Mouse (Mus musculus) CH12.LX (cell line): Measurements from ENCODE around the gene Rnf181. TPM values are rescaled to one million over a fixed set of nuclear protein-coding genes. Genes with fewer than 3 reads are reported as not detected.

Source experiments
- DNase-seq: peaks from one replicate; pipeline ENCODE4 v3.0.0-alpha.2; 2013; ENCODE audit errors: extremely low read depth
- H3K27ac ChIP-seq: 2 replicates; pipeline ENCODE4 v1.5.1; 2012; ENCODE audit warnings: low read depth, mild to moderate bottlenecking, control low read depth, moderate library complexity; ENCODE audit not compliant: insufficient read depth
- H3K27me3 ChIP-seq: replicated peaks from 2 replicates; pipeline ENCODE3; 2012; ENCODE audit warnings: inconsistent platforms
- H3K36me3 ChIP-seq, 2 experiments: replicated peaks in 1 of 2; 2 replicates each; pipeline versions ENCODE3 to v1.6.1; 2012; ENCODE audit warnings: inconsistent platforms in 1 of 2, low read length in 1 of 2, mild to moderate bottlenecking in 1 of 2, mixed read lengths in 1 of 2, moderate library complexity in 1 of 2; ENCODE audit not compliant: control insufficient read depth in 1 of 2, insufficient read depth in 1 of 2
- H3K4me1 ChIP-seq, 2 experiments: 2 replicates each; pipeline ENCODE4 v1.6.1; 2012; ENCODE audit warnings: inconsistent platforms in 1 of 2, moderate library complexity in 1 of 2; ENCODE audit not compliant: insufficient read depth in 2 of 2, control insufficient read depth in 1 of 2
- H3K4me2 ChIP-seq: 2 replicates; pipeline ENCODE4 v1.6.1; 2012; ENCODE audit warnings: low read depth, mild to moderate bottlenecking, control low read depth; ENCODE audit not compliant: poor library complexity, insufficient read depth, severe bottlenecking
- H3K4me3 ChIP-seq, 3 experiments: fragments of 150-350 bp in 1 of 3; sonication (generic) in 1 of 3; replicated peaks in 1 of 3; 2 replicates each; pipeline versions ENCODE3 to v1.5.1; 2011 to 2012; ENCODE audit warnings: low read depth in 2 of 3, low read length in 2 of 3, mild to moderate bottlenecking in 2 of 3, moderate library complexity in 2 of 3, control low read depth in 1 of 3, improper control_type of control experiment in 1 of 3, inconsistent platforms in 1 of 3, mixed read lengths in 1 of 3; ENCODE audit not compliant: poor library complexity in 1 of 3
- H3K79me2 ChIP-seq: replicated peaks from 2 replicates; pipeline ENCODE4 v1.6.1; 2012; ENCODE audit warnings: mild to moderate bottlenecking, moderate library complexity; ENCODE audit not compliant: control insufficient read depth, poor library complexity, insufficient read depth, severe bottlenecking; ENCODE audit errors: extremely low read depth
- H3K9ac ChIP-seq: 2 replicates; pipeline ENCODE4 v1.6.1; 2012; ENCODE audit warnings: low read depth, mild to moderate bottlenecking, control low read depth, moderate library complexity; ENCODE audit not compliant: insufficient read depth
- H3K9me3 ChIP-seq: replicated peaks from 2 replicates; pipeline ENCODE3; 2012; ENCODE audit warnings: low read length, inconsistent platforms, mixed read lengths
- BHLHE40 ChIP-seq: IDR thresholded peaks from 2 replicates; pipeline ENCODE4 v1.6.1; 2011; ENCODE audit warnings: mild to moderate bottlenecking, low read depth, low read length, improper control_type of control experiment
- CHD1 ChIP-seq: IDR thresholded peaks from 2 replicates; pipeline ENCODE4 v1.6.1; 2012; ENCODE audit warnings: low read depth, low read length, improper control_type of control experiment, inconsistent platforms
- CHD2 ChIP-seq: IDR thresholded peaks from 2 replicates; pipeline ENCODE4 v1.6.1; 2011; ENCODE audit warnings: low read length, improper control_type of control experiment
- CTCF ChIP-seq, 2 experiments: IDR thresholded peaks in 1 of 2; conservative IDR thresholded peaks in 1 of 2; 2 replicates each; pipeline ENCODE4 v1.5.1; 2011 to 2012; ENCODE audit warnings: low read depth in 2 of 2, low read length in 2 of 2, improper control_type of control experiment in 1 of 2, inconsistent platforms in 1 of 2, mild to moderate bottlenecking in 1 of 2, moderate library complexity in 1 of 2
- E2F4 ChIP-seq: IDR thresholded peaks from 2 replicates; pipeline ENCODE4 v1.6.1; 2011; ENCODE audit warnings: low read depth, low read length, improper control_type of control experiment; ENCODE audit not compliant: insufficient replicate concordance
- ELF1 ChIP-seq: IDR thresholded peaks from 2 replicates; pipeline ENCODE4 v1.6.1; 2014; ENCODE audit warnings: low read depth, mild to moderate bottlenecking, inconsistent platforms, low read length, improper control_type of control experiment
- EP300 ChIP-seq: IDR thresholded peaks from 2 replicates; pipeline ENCODE4 v1.6.1; 2011; ENCODE audit warnings: low read length, improper control_type of control experiment
- ETS1 ChIP-seq: conservative IDR thresholded peaks from 2 replicates; pipeline ENCODE4 v1.6.1; 2012; ENCODE audit warnings: low read depth, mild to moderate bottlenecking, inconsistent platforms, low read length, improper control_type of control experiment, moderate library complexity
- HCFC1 ChIP-seq: IDR thresholded peaks from 2 replicates; pipeline ENCODE4 v1.6.1; 2012; ENCODE audit warnings: low read depth, mild to moderate bottlenecking, inconsistent platforms, low read length, improper control_type of control experiment
- IRF4 ChIP-seq: IDR thresholded peaks from 2 replicates; pipeline ENCODE4 v1.6.1; 2014; ENCODE audit warnings: low read depth, mild to moderate bottlenecking, inconsistent platforms, low read length, improper control_type of control experiment
- JUN ChIP-seq: IDR thresholded peaks from 2 replicates; pipeline ENCODE4 v1.6.1; 2011; ENCODE audit warnings: low read depth, mild to moderate bottlenecking, low read length, improper control_type of control experiment, moderate library complexity; ENCODE audit not compliant: insufficient read depth
- KAT2A ChIP-seq: IDR thresholded peaks from 2 replicates; pipeline ENCODE4 v1.6.1; 2012; ENCODE audit warnings: low read length, improper control_type of control experiment, inconsistent platforms; ENCODE audit not compliant: insufficient replicate concordance
- MAFK ChIP-seq: IDR thresholded peaks from 2 replicates; pipeline ENCODE4 v1.6.1; 2011; ENCODE audit warnings: low read length, improper control_type of control experiment; ENCODE audit not compliant: insufficient replicate concordance
- MAX ChIP-seq: IDR thresholded peaks from 2 replicates; pipeline ENCODE4 v1.6.1; 2011; ENCODE audit warnings: low read length, improper control_type of control experiment
- MEF2A ChIP-seq: IDR thresholded peaks from 2 replicates; pipeline ENCODE4 v1.6.1; 2014; ENCODE audit warnings: low read depth, mild to moderate bottlenecking, inconsistent platforms, low read length, improper control_type of control experiment, borderline replicate concordance
- MXI1 ChIP-seq: IDR thresholded peaks from 2 replicates; pipeline ENCODE4 v1.6.1; 2011; ENCODE audit warnings: mild to moderate bottlenecking, low read depth, low read length, improper control_type of control experiment
- MYC ChIP-seq: IDR thresholded peaks from 2 replicates; pipeline ENCODE4 v1.6.1; 2011; ENCODE audit warnings: low read depth, mild to moderate bottlenecking, improper control_type of control experiment, low read length
- NELFE ChIP-seq: IDR thresholded peaks from 2 replicates; pipeline ENCODE4 v1.6.1; 2011; ENCODE audit warnings: low read depth, low read length, improper control_type of control experiment
- NRF1 ChIP-seq: IDR thresholded peaks from 2 replicates; pipeline ENCODE4 v1.6.1; 2014; ENCODE audit warnings: low read depth, mild to moderate bottlenecking, inconsistent platforms, low read length, improper control_type of control experiment, moderate library complexity
- PAX5 ChIP-seq: IDR thresholded peaks from 2 replicates; pipeline ENCODE4 v1.6.1; 2012; ENCODE audit warnings: low read length, inconsistent platforms, mixed read lengths
- POLR2A ChIP-seq: IDR thresholded peaks from 2 replicates; pipeline ENCODE4 v1.6.1; 2011; ENCODE audit warnings: low read depth, mild to moderate bottlenecking, improper control_type of control experiment, low read length
- POLR2AphosphoS2 ChIP-seq: IDR thresholded peaks from 2 replicates; pipeline ENCODE4 v1.6.1; 2011; ENCODE audit warnings: low read depth, low read length, improper control_type of control experiment
- SIN3A ChIP-seq: IDR thresholded peaks from 2 replicates; pipeline ENCODE4 v1.6.1; 2012; ENCODE audit warnings: low read length, improper control_type of control experiment, inconsistent platforms
- SMC3 ChIP-seq: IDR thresholded peaks from 2 replicates; pipeline ENCODE4 v1.6.1; 2011; ENCODE audit warnings: low read depth, low read length, improper control_type of control experiment
- TBP ChIP-seq: conservative IDR thresholded peaks from 2 replicates; pipeline ENCODE4 v1.6.1; 2011; ENCODE audit warnings: low read depth, low read length, improper control_type of control experiment
- UBTF ChIP-seq: IDR thresholded peaks from 2 replicates; pipeline ENCODE4 v1.6.1; 2012; ENCODE audit warnings: low read depth, mild to moderate bottlenecking, inconsistent platforms, low read length, improper control_type of control experiment, moderate library complexity
- USF1 ChIP-seq: IDR thresholded peaks from 2 replicates; pipeline ENCODE4 v1.6.1; 2014; ENCODE audit warnings: low read depth, mild to moderate bottlenecking, inconsistent platforms, low read length, improper control_type of control experiment
- USF2 ChIP-seq: conservative IDR thresholded peaks from 2 replicates; pipeline ENCODE4 v1.6.1; 2011; ENCODE audit warnings: low read depth, low read length, improper control_type of control experiment
- ZKSCAN1 ChIP-seq: IDR thresholded peaks from 2 replicates; pipeline ENCODE4 v1.6.1; 2012; ENCODE audit warnings: low read depth, inconsistent platforms, low read length, improper control_type of control experiment, borderline replicate concordance
- ZMIZ1 ChIP-seq: IDR thresholded peaks from 2 replicates; pipeline ENCODE4 v1.6.1; 2012; ENCODE audit warnings: low read depth, mild to moderate bottlenecking, inconsistent platforms, low read length, improper control_type of control experiment
- ZNF384 ChIP-seq: IDR thresholded peaks from 2 replicates; pipeline ENCODE4 v1.6.1; 2012; ENCODE audit warnings: low read depth, low read length, improper control_type of control experiment, inconsistent platforms
- dilution Hi-C: fragments of 300-500 bp; cut with MboI; formaldehyde crosslinking; loops from 2 replicates; pipeline ENCODE4 v1.14.3; 2020; ENCODE audit warnings: low sequenced_read_pairs; ENCODE audit not compliant: extremely low pct_unique_long_range_greater_than_20kb, extremely low pct_ligation_motif_present
- in situ Hi-C: fragments of 300-500 bp; cut with MboI; formaldehyde crosslinking; loops from 3 replicates; pipeline ENCODE4 v1.14.3; 2019; ENCODE audit warnings: low sequenced_read_pairs, low pct_ligation_motif_present, low pct_unique_long_range_greater_than_20kb, mixed read lengths
- polyA plus RNA-seq: library from polyadenylated mRNA; unstranded; fragments of >175 nt; gene quantifications from 2 replicates; pipeline ENCODE4 v1.2.1, GENCODE M21; 2012; ENCODE audit warnings: low read depth; ENCODE audit not compliant: insufficient read length
- total RNA-seq, 2 experiments: library from RNA; depleted of rRNA; stranded (reverse); fragments of 300-350 nt in 1 of 2; fragments of >200 nt in 1 of 2; gene quantifications; 2 replicates each; pipeline ENCODE4 v1.2.3; 2012 to 2014

Rnf181 gene
- total and polyA plus RNA-seq, 3 experiments, result 63.2 to 88.7 (median 83.2) TPM

DNA sequence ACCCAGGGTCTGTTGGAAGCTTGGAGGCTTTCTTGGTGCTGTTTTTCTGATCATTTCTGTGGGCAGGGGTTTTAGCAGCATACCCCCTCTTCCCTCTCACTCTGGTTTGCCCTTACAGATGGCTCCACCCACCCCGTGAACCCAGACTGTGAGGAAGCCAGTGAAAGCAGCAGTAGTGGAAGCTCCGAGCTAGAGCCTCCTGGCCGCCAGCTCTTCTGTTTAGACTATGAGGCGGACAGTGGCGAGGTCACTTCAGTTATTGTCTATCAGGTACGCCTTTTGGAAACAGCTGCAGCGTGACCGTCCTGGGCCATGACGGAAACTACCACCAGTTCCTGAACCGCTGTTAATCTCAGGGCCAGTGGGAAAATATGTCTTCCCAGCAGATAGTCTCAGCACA lies 18.3 kb downstream of the Rnf181 start:
- no peaks in the 10 kb centered on the region for H3K9me3 ChIP-seq
- DNase-seq, result peak; percentile 6
- H3K79me2 ChIP-seq, result peaks cover 31% of the 10 kb centered on the region
- H3K4me2 ChIP-seq, result peak overlapping the region; percentile 83
- peak overlapping the region in 1 of 3 experiments; percentile 79 for H3K4me3 ChIP-seq
- in situ Hi-C loops (no loop called here), dilution Hi-C loops (no loop called here)
- peaks cover 21 to 44% of the 10 kb centered on the region in 2 experiments for H3K36me3 ChIP-seq
- H3K4me1 ChIP-seq, result peaks cover 16 to 73% of the 10 kb centered on the region in 2 experiments; a peak in 3 of 4 replicates
- H3K27ac ChIP-seq, result no peak overlapping the region
- no peak for TF ChIP-seq POLR2AphosphoS2
- TF ChIP-seq USF1, result no peak
- TF ChIP-seq HCFC1, result no peak
- TF ChIP-seq UBTF, result no peak
- TF ChIP-seq ZNF384, result no peak
- TF ChIP-seq MXI1, result no peak
- TF ChIP-seq USF2, result no peak
- no peak for TF ChIP-seq ELF1
- no peak for TF ChIP-seq CHD2
- TF ChIP-seq NELFE, result no peak
- TF ChIP-seq MEF2A, result no peak
- TF ChIP-seq CHD1, result no peak
- TF ChIP-seq NRF1, result no peak
- no peak for TF ChIP-seq ZKSCAN1
- no peak for TF ChIP-seq SMC3
- TF ChIP-seq TBP, result no peak
- TF ChIP-seq ETS1, result no peak
- H3K27me3 ChIP-seq, result no peaks in the 10 kb centered on the region
- H3K9ac ChIP-seq, result peak overlapping the region; percentile 81; the same call in 1 of the 2 replicates

GRCm38 (mm10) chr6:72347166-72347941 lies 19.4 kb downstream of the Rnf181 start, which contains the start of gene 0610030E20Rik:
0610030E20Rik (plus strand) TSS chr6:72347317.
- peaks cover 39% of the 10 kb centered on the region for H3K79me2 ChIP-seq
- TF ChIP-seq IRF4 (peak; percentile 62; the same call in 1 of the 2 replicates), ZKSCAN1 (no peak), UBTF (no peak), MXI1 (peak; percentile 70), CHD2 (no peak), BHLHE40 (no peak), KAT2A (peak; percentile 64; the same call in 1 of the 2 replicates), HCFC1 (peak; percentile 82), MYC (peak; percentile 71; the same call in 1 of the 2 replicates), ZMIZ1 (peak; percentile 76), JUN (no peak), PAX5 (no peak), ZNF384 (no peak), MAFK (no peak), POLR2A (peak; percentile 86), USF2 (no peak), MAX (peak; percentile 39; the same call in 1 of the 2 replicates), CTCF (conservative IDR thresholded peaks at IDR 0.05 in 1 of 2, IDR thresholded peaks at IDR 0.05 in 1 of 2; ENCODE audit: low read depth in 2 of 2, low read length in 2 of 2) (peak in 1 of 2 experiments; percentile 51; a peak in 2 of 4 replicates), E2F4 (no peak), POLR2AphosphoS2 (peak; percentile 75), TBP (peak; percentile 92), SIN3A (peak; percentile 67), EP300 (no peak)

More at GRCm38 (mm10) chr6:72347166-72347941, 19.4 kb downstream of the Rnf181 start, which contains the start of gene 0610030E20Rik:
- Histone ChIP-seq H3K27ac (peak within 1 kb of the TSS; percentile 49), H3K27me3 (no peaks in the 10 kb centered on the region), H3K4me3 (peak within 1 kb of the TSS; percentile 76 to 91 (median 79)), H3K4me2 (peak within 1 kb of the TSS; percentile 83), H3K9ac (peak within 1 kb of the TSS; percentile 81), H3K4me1 (peaks cover 13 to 72% of the 10 kb centered on the region in 2 experiments; a peak in 3 of 4 replicates), H3K36me3 (peaks cover 23 to 43% of the 10 kb centered on the region in 2 experiments), H3K9me3 (no peaks in the 10 kb centered on the region)
- dilution Hi-C loops, result no loop called here
- peak; percentile 77 for DNase-seq
- in situ Hi-C loops, result no loop called here
